Mouse (Mus musculus) left cerebral cortex, postnatal 4 days (tissue): ENCODE data around the gene Ston1. TPM values are rescaled to one million over a fixed set of nuclear protein-coding genes. Genes with fewer than 3 reads are reported as not detected.

ENCODE experiments used
- DNase-seq: peaks from one replicate; pipeline ENCODE4 v3.0.0-alpha.2; 2022
- intact Hi-C: fragments of 180-260 bp; cut with DNase I; formaldehyde crosslinking; loops from one replicate; pipeline ENCODE4 v1.15.1; 2025
- total RNA-seq, 2 experiments: library from RNA; stranded (reverse); gene quantifications; 2 replicates each; pipeline ENCODE4 v1.2.3; 2021

Gene Ston1
- total RNA-seq, 2 experiments from 2014 or later, result 9.1 to 11.1 TPM

- DNase-seq, result no peak
Observed at GRCm38 (mm10) chr17:88624386-88624785, 26.9 kb downstream of the Ston1 start.

GRCm38 (mm10) chr17:88625350-88625749 lies 27.9 kb downstream of the Ston1 start:
- DNase-seq, result no peak
- intact Hi-C loops, result no loop called here

More at GRCm38 (mm10) chr17:88624386-88624785, 26.9 kb downstream of the Ston1 start:
- intact Hi-C loops, result no loop called here

- DNase-seq, result no peak
- intact Hi-C loops, result no loop called here
Observed at GRCm38 (mm10) chr17:88625931-88626330, 28.4 kb downstream of the Ston1 start.

GRCm38 (mm10) chr17:88626347-88626811 lies 28.9 kb downstream of the Ston1 start:
- DNase-seq, result no peak
- intact Hi-C loops, result no loop called here

GRCm38 (mm10) chr17:88627150-88627549 lies 29.7 kb downstream of the Ston1 start:
- DNase-seq, result no peak

GRCm38 (mm10) chr17:88628676-88629380 lies 31.3 kb downstream of the Ston1 start:
- peak; percentile 68 for DNase-seq

More at GRCm38 (mm10) chr17:88627150-88627549, 29.7 kb downstream of the Ston1 start:
- intact Hi-C loops, result no loop called here

GRCm38 (mm10) chr17:88629381-88629759 lies 31.9 kb downstream of the Ston1 start:
- DNase-seq, result no peak
- intact Hi-C loops, result no loop called here

More at GRCm38 (mm10) chr17:88628676-88629380, 31.3 kb downstream of the Ston1 start:
- intact Hi-C loops, result no loop called here

- DNase-seq, result peak; percentile 20
- intact Hi-C loops, result loop anchor here (10.0 kb wide), 1 partner anchor 65 kb away; no protein-coding TSS in a partner anchor
Observed at GRCm38 (mm10) chr17:88629931-88630553, 32.6 kb downstream of the Ston1 start.

- intact Hi-C loops, result loop anchor here (10.0 kb wide), 1 partner anchor 66 kb away; no protein-coding TSS in a partner anchor
- peak; percentile 41 for DNase-seq
Observed at GRCm38 (mm10) chr17:88630554-88630948, 33.1 kb downstream of the Ston1 start.

GRCm38 (mm10) chr17:88632631-88633030 lies 35.1 kb downstream of the Ston1 start:
- intact Hi-C loops, result loop anchor here (10.0 kb wide), 1 partner anchor 68 kb away; no protein-coding TSS in a partner anchor
- no peak for DNase-seq

GRCm38 (mm10) chr17:88636076-88636475 lies 38.6 kb downstream of the Ston1 start:
- intact Hi-C loops, result loop anchor here (10.0 kb wide), 1 partner anchor 71 kb away; no protein-coding TSS in a partner anchor

GRCm38 (mm10) chr17:88636587-88636986 lies 39.1 kb downstream of the Ston1 start:
- no peak for DNase-seq
- intact Hi-C loops, result loop anchor here (10.0 kb wide), 1 partner anchor 72 kb away; no protein-coding TSS in a partner anchor

More at GRCm38 (mm10) chr17:88636076-88636475, 38.6 kb downstream of the Ston1 start:
- DNase-seq, result no peak

GRCm38 (mm10) chr17:88641012-88641411 lies 43.5 kb downstream of the Ston1 start:
- peak; percentile 71 for DNase-seq
- intact Hi-C loops, result no loop called here

GRCm38 (mm10) chr17:88641836-88642235 lies 44.4 kb downstream of the Ston1 start:
- intact Hi-C loops, result no loop called here
- DNase-seq, result no peak

- DNase-seq, result no peak
- intact Hi-C loops, result no loop called here
Observed at GRCm38 (mm10) chr17:88644876-88645275, 47.4 kb downstream of the Ston1 start.

GRCm38 (mm10) chr17:88645299-88645698 lies 47.8 kb downstream of the Ston1 start:
- intact Hi-C loops, result no loop called here
- no peak for DNase-seq

- DNase-seq, result no peak
- intact Hi-C loops, result no loop called here
Observed at GRCm38 (mm10) chr17:88647149-88647548, 49.7 kb downstream of the Ston1 start.

GRCm38 (mm10) chr17:88652010-88652409 lies 54.5 kb downstream of the Ston1 start:
- intact Hi-C loops, result loop anchor here (2.0 to 10.0 kb wide), 3 partner anchors 101 to 1933 kb away; no protein-coding TSS in a partner anchor

GRCm38 (mm10) chr17:88652702-88653374 lies 55.4 kb downstream of the Ston1 start:
- peak; percentile 88 for DNase-seq
- intact Hi-C loops, result loop anchor here (2.0 to 10.0 kb wide), 3 partner anchors 100 to 1932 kb away; no protein-coding TSS in a partner anchor

More at GRCm38 (mm10) chr17:88652010-88652409, 54.5 kb downstream of the Ston1 start:
- DNase-seq, result peak; percentile 72

GRCm38 (mm10) chr17:88653375-88653769 lies 55.9 kb downstream of the Ston1 start:
- intact Hi-C loops, result loop anchor here (2.0 to 10.0 kb wide), 3 partner anchors 99 to 1931 kb away; no protein-coding TSS in a partner anchor
- no peak for DNase-seq

GRCm38 (mm10) chr17:88658510-88658909 lies 61.0 kb downstream of the Ston1 start:
- intact Hi-C loops, result loop anchor here (5.0 to 10.0 kb wide), 2 partner anchors 994 to 1926 kb away; no protein-coding TSS in a partner anchor
- DNase-seq, result no peak
